Mouse (Mus musculus): ENCODE measurements around the gene Med12l.

- TF ChIP-seq CTCF (IDR thresholded peaks at IDR 0.05; ENCODE audit: low read depth, low read length) (no peak), TAL1 (conservative IDR thresholded peaks at IDR 0.05; ENCODE audit: low read depth, low read length) (no peak), GATA1 (IDR thresholded peaks at IDR 0.05; ENCODE audit: borderline replicate concordance, low read length) (no peak), POLR2AphosphoS5 (IDR thresholded peaks at IDR 0.05; ENCODE audit: insufficient replicate concordance, low read depth, low read length) (no peak), GATA2 (IDR thresholded peaks at IDR 0.05; ENCODE audit: borderline replicate concordance, low read depth, low read length) (no peak)
Measured at GRCm38 (mm10) chr3:58992122-58992521, 13.5 kb upstream of the Med12l start.
